Mouse (Mus musculus) midbrain, embryonic 13.5 days (tissue): ENCODE results near the gene Topaz1. TPM values are rescaled to one million over a fixed set of nuclear protein-coding genes. Genes with fewer than 3 reads are reported as not detected.
"Not testable (repeated sequence)": the region's sequence is repeated elsewhere in the genome, so short reads cannot be mapped to it uniquely, and the experiment has no call there.

Source experiments
- ATAC-seq: fragments of 200-750 bp; cut with Nextera tagmentation; 2 replicates; pipeline ENCODE4 v1.8.0; 2017; ENCODE audit warnings: mild to moderate bottlenecking, moderate TSS enrichment, moderate library complexity
- H3K27ac ChIP-seq: fragments of 300-500 bp; sonication (generic); 2 replicates; pipeline ENCODE4 v1.5.1; 2015; ENCODE audit warnings: inconsistent platforms, mild to moderate bottlenecking, moderate library complexity
- H3K27me3 ChIP-seq: fragments of 300-500 bp; sonication (generic); 2 replicates; pipeline ENCODE4 v1.6.1; 2015; ENCODE audit warnings: mild to moderate bottlenecking, inconsistent platforms
- H3K36me3 ChIP-seq: fragments of 300-500 bp; sonication (generic); 2 replicates; pipeline ENCODE4 v1.6.1; 2015; ENCODE audit warnings: mild to moderate bottlenecking, inconsistent platforms
- H3K4me1 ChIP-seq: fragments of 300-500 bp; sonication (generic); replicated peaks from 2 replicates; pipeline ENCODE4 v1.6.1; 2015; ENCODE audit warnings: inconsistent platforms
- H3K4me2 ChIP-seq: fragments of 300-500 bp; sonication (generic); replicated peaks from 2 replicates; pipeline ENCODE4 v1.6.1; 2015; ENCODE audit warnings: moderate library complexity, mild to moderate bottlenecking, inconsistent platforms
- H3K4me3 ChIP-seq: fragments of 300-500 bp; sonication (generic); replicated peaks from 2 replicates; pipeline ENCODE4 v1.5.1; 2015; ENCODE audit warnings: mild to moderate bottlenecking, inconsistent platforms
- H3K9ac ChIP-seq: fragments of 300-500 bp; sonication (generic); replicated peaks from 2 replicates; pipeline ENCODE4 v1.6.1; 2015; ENCODE audit warnings: mild to moderate bottlenecking, inconsistent platforms
- H3K9me3 ChIP-seq: fragments of 300-500 bp; sonication (generic); 2 replicates; pipeline ENCODE4 v1.6.1; 2016; ENCODE audit warnings: mild to moderate bottlenecking, inconsistent platforms
- WGBS: fragments of 180-500 bp; shearing (Covaris S2); methylation state at CpG from one replicate; pipeline ENCODE4 v1.1.7; 2015; 5-methylcytosine and 5-hydroxymethylcytosine counted together
- polyA plus RNA-seq: library from polyadenylated mRNA; unstranded; fragments of >200 nt; fragmentation: Nextera tagmentation; extraction: Ambion mirVana; gene quantifications from 2 replicates; pipeline ENCODE4 v1.2.1, GENCODE M21; 2015

The Topaz1 gene
- polyA plus RNA-seq, 1 experiment from 2014 or later: not detected

DNA sequence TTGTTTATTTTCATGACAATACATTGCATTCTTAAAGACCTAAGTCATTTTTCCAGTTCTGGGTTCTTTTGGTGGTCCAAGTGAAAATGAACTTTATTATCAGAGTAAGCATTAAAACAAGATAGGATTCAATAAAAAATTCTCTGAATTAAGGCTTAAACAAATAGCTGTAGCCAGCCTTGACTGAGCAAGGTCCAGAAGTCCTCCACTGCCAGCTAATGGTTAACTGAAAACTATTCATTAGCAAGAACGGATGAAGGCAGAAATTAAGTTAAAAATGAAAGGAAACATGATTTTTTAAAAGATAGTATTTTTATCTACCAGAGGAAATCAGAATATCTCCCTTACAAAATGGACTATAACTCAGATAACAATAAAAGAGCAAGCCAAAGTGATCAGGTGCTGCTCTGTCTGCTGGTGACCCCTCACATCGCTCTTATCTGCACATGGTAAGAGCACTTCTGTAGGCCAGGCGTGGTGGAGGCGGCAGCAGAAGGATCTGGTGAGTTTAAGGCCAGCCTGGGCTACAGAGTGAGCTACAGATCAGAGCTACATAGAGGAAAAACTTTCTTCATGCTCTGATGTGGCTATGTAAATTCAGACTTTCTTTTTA, 68.2 kb downstream of the Topaz1 start:
- ATAC-seq: no peak
- Histone ChIP-seq H3K9ac (no peak overlapping the region), H3K9me3 (no peaks in the 10 kb centered on the region), H3K27me3 (no peaks in the 10 kb centered on the region), H3K4me2 (no peak overlapping the region), H3K27ac (no peak overlapping the region), H3K4me3 (no peak overlapping the region), H3K4me1 (no peaks in the 10 kb centered on the region), H3K36me3 (peaks cover 46% of the 10 kb centered on the region)
- WGBS: 89% methylated on average over 4 of the region's 4 CpGs

- 91% methylated on average over 5 of the region's 5 CpGs for WGBS
- no peak for ATAC-seq
Observed at GRCm38 (mm10) chr9:122823374-122824017, 76.3 kb downstream of the Topaz1 start.

GRCm38 (mm10) chr9:122826743-122827142, 79.6 kb downstream of the Topaz1 start:
- Histone ChIP-seq H3K27me3 (no peaks in the 10 kb centered on the region), H3K9me3 (no peaks in the 10 kb centered on the region), H3K36me3 (peaks cover 61% of the 10 kb centered on the region), H3K4me3 (no peak overlapping the region), H3K4me2 (no peak overlapping the region), H3K9ac (no peak overlapping the region), H3K4me1 (no peaks in the 10 kb centered on the region), H3K27ac (no peak overlapping the region)
- no peak for ATAC-seq
- WGBS: 93% methylated on average over 4 of the region's 4 CpGs

More at GRCm38 (mm10) chr9:122823374-122824017, 76.3 kb downstream of the Topaz1 start:
- Histone ChIP-seq H3K4me3 (no peak overlapping the region), H3K27me3 (no peaks in the 10 kb centered on the region), H3K36me3 (peaks cover 70% of the 10 kb centered on the region), H3K4me1 (no peaks in the 10 kb centered on the region), H3K4me2 (no peak overlapping the region), H3K27ac (no peak overlapping the region), H3K9me3 (no peaks in the 10 kb centered on the region), H3K9ac (no peak overlapping the region)

DNA sequence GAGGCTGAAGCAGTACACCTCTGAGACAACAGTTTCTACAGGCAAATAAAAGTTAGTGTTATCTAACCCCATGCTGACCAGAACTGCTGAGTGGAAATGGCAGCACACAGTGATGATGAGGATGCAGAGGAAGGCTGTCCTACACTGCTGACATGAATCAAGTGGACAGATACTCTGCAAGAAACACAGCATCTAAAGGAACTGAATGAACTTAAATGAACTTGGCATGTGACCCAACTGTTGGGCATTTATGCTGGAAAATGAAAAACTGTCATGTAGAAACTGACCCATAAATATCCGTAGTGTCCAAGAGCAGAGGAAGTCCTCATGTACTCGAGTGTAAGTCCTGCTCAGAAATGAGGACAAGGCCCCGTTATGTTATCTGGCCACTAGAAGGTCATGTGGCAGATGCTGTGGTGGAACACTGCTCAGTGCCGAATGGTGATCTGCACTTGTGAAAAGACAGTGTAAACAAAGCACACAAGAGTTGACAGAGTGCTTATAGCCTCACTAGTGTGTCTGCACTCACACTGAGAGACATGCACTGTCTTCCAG, 82.8 kb downstream of the Topaz1 start:
- WGBS: 90% methylated on average over 4 of the region's 4 CpGs
- H3K36me3 ChIP-seq: peaks cover 49% of the 10 kb centered on the region
- no peak overlapping the region for H3K9ac ChIP-seq

GRCm38 (mm10) chr9:122836126-122836525, 89.0 kb downstream of the Topaz1 start:
- 76% methylated on average over 9 of the region's 9 CpGs for WGBS
- H3K27me3 ChIP-seq: no peaks in the 10 kb centered on the region
- ATAC-seq: no peak
- 0 out of 2 replicates have a peak overlapping the region, but pooled peaks have one; percentile 5 for H3K27ac ChIP-seq
- H3K4me3 ChIP-seq: no peak overlapping the region
- 0 out of 2 replicates have a peak, but pooled peaks cover 3% of the 10 kb centered on the region for H3K4me1 ChIP-seq
- no peaks in the 10 kb centered on the region for H3K9me3 ChIP-seq
- peaks cover 10% of the 10 kb centered on the region for H3K36me3 ChIP-seq
- H3K4me2 ChIP-seq: no peak overlapping the region
- H3K9ac ChIP-seq: no peak overlapping the region

More for the DNA sequence above, 82.8 kb downstream of the Topaz1 start:
- Histone ChIP-seq H3K4me1 (no peaks in the 10 kb centered on the region), H3K27ac (no peak overlapping the region), H3K9me3 (no peaks in the 10 kb centered on the region), H3K27me3 (no peaks in the 10 kb centered on the region), H3K4me2 (no peak overlapping the region), H3K4me3 (no peak overlapping the region)
- ATAC-seq: no peak

DNA sequence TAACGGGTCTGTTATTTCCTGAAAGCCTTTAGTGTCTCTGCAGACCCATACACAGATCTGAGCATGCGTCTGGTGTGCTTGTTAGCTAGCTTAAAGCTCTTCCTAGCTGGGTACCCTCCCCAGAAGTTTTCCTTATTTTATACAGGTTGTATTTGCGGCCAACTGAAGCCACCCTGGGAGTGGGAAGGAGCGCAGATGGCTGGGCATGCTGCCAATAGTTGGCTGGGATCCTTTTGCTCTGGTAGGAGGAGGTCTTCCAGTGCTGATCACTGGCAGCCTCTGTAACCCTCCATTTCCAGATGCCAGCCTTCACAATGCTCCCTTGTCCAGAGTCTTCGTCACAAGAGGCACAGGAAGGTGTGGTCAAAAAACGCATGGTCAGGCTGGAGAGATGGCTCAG, 89.6 kb downstream of the Topaz1 start:
- 0 out of 2 replicates have a peak overlapping the region, but pooled peaks have one; percentile 32 for H3K27ac ChIP-seq

DNA sequence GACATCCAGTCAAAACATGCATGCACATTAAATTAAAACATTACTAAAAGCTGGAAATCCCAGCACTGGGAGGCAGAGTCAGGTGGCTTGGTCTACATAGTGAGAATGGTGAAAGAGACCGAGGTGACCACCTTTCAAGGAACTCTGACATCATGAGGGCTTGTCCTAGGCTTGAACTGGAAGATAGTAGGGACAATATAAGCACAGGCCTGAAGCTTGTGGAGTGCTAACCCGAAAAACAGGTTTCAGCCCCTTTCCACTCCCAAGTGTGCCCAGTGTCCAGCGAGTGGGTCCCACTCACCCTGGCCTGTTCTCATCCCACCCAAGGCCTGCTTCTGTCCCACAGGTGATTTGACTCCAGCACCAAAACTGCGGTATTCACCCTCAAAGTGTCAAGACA, 90.1 kb downstream of the Topaz1 start:
- 88% methylated on average over 4 of the region's 4 CpGs for WGBS
- H3K4me3 ChIP-seq: no peak overlapping the region
- H3K36me3 ChIP-seq: peaks cover 10% of the 10 kb centered on the region
- H3K27me3 ChIP-seq: no peaks in the 10 kb centered on the region
- H3K9me3 ChIP-seq: no peaks in the 10 kb centered on the region
- H3K27ac ChIP-seq: 0 out of 2 replicates have a peak overlapping the region, but pooled peaks have one; percentile 32
- H3K4me1 ChIP-seq: 0 out of 2 replicates have a peak, but pooled peaks cover 3% of the 10 kb centered on the region
- no peak overlapping the region for H3K4me2 ChIP-seq
- H3K9ac ChIP-seq: no peak overlapping the region
- ATAC-seq: peak; percentile 58; the same call in 1 of the 2 replicates

More for the DNA sequence above, 89.6 kb downstream of the Topaz1 start:
- ATAC-seq: peak; percentile 78; the same call in 1 of the 2 replicates
- Histone ChIP-seq H3K9ac (no peak overlapping the region), H3K27me3 (no peaks in the 10 kb centered on the region), H3K4me3 (no peak overlapping the region), H3K36me3 (peaks cover 10% of the 10 kb centered on the region), H3K4me2 (no peak overlapping the region), H3K9me3 (no peaks in the 10 kb centered on the region), H3K4me1 (0 out of 2 replicates have a peak, but pooled peaks cover 3% of the 10 kb centered on the region)
- WGBS: 62% methylated on average over 6 of the region's 6 CpGs

DNA sequence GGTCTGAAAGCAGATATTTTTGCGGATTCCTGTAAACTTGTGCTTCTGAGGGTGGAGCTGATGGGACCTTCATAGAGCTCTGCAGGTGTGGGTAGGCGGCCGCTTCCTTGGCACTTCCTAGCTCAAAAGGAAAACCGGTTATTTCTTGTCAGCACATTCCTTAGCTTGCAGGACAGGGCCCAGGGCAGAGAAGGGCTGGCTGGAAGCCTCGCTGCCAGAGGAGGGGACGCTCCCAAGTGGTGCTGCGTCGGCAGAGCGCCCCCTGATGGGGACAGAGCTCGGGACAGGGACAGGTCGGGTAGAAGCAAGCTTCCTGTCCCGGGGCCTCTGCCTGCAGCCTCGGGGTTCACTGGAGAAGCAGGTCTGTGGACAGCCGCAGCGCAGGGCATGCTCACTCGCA, 90.5 kb downstream of the Topaz1 start:
- H3K9me3 ChIP-seq: no peaks in the 10 kb centered on the region
- peak; percentile 48; the same call in 1 of the 2 replicates for ATAC-seq
- H3K9ac ChIP-seq: no peak overlapping the region
- H3K27ac ChIP-seq: no peak overlapping the region
- H3K4me2 ChIP-seq: no peak overlapping the region
- no peaks in the 10 kb centered on the region for H3K27me3 ChIP-seq
- 26% methylated on average over 16 of the region's 16 CpGs for WGBS
- H3K4me1 ChIP-seq: 0 out of 2 replicates have a peak, but pooled peaks cover 3% of the 10 kb centered on the region
- H3K4me3 ChIP-seq: no peak overlapping the region
- H3K36me3 ChIP-seq: peaks cover 10% of the 10 kb centered on the region

DNA sequence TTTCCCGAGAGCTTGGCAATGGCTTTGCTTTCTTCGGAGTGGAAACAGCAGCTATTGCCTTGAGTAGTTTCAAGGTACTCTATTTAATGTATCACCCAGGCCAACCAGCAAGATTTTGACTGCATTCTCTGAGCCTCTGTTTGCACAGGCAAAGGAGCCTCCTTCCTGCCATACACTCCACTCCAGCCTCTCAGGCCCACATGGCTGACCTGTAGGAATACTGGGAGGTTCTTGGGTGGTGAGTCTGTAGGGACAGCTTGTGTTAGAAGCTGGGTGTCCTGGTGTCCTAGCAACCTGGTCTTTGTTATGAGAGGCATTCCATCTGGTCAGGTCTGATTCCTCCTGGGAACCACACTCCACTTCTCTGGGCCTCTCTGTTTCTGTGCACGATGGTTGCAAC, 96.6 kb downstream of the Topaz1 start, which contains the start of gene Gm35549:
TSS of gene Gm35549 (minus strand) at position 276 of the 400 bp plus-strand sequence.
- Histone ChIP-seq H3K9ac (no peak within 1 kb of the TSS), H3K9me3 (no peaks in the 10 kb centered on the region), H3K4me1 (no peaks in the 10 kb centered on the region), H3K27ac (no peak within 1 kb of the TSS), H3K4me2 (no peak within 1 kb of the TSS), H3K4me3 (no peak within 1 kb of the TSS), H3K27me3 (no peaks in the 10 kb centered on the region), H3K36me3 (peaks cover 6% of the 10 kb centered on the region)
- 84% methylated on average over 3 of the region's 3 CpGs for WGBS
- ATAC-seq: no peak

- no peaks in the 10 kb centered on the region for H3K4me1 ChIP-seq
- H3K27ac ChIP-seq: no peak overlapping the region
- 82% methylated on average over 3 of the region's 3 CpGs for WGBS
- no peak overlapping the region for H3K4me3 ChIP-seq
- no peak overlapping the region for H3K4me2 ChIP-seq
- ATAC-seq: no peak
- peaks cover 22% of the 10 kb centered on the region for H3K36me3 ChIP-seq
- H3K9ac ChIP-seq: no peak overlapping the region
- H3K27me3 ChIP-seq: no peaks in the 10 kb centered on the region
- H3K9me3 ChIP-seq: no peaks in the 10 kb centered on the region
Observed at GRCm38 (mm10) chr9:122845621-122846020, 98.5 kb downstream of the Topaz1 start.

- H3K4me2 ChIP-seq: no peak overlapping the region
- no peaks in the 10 kb centered on the region for H3K4me1 ChIP-seq
- no peak overlapping the region for H3K4me3 ChIP-seq
- no peak overlapping the region for H3K9ac ChIP-seq
- ATAC-seq: no peak
- no peak overlapping the region for H3K27ac ChIP-seq
- H3K36me3 ChIP-seq: peaks cover 27% of the 10 kb centered on the region
- H3K9me3 ChIP-seq: no peaks in the 10 kb centered on the region
- H3K27me3 ChIP-seq: no peaks in the 10 kb centered on the region
Observed at GRCm38 (mm10) chr9:122846156-122846555, 99.0 kb downstream of the Topaz1 start.

GRCm38 (mm10) chr9:122847811-122848311, 100.7 kb downstream of the Topaz1 start:
- not testable (repeated sequence) for H3K4me2 ChIP-seq, ATAC-seq
- WGBS: 95% methylated on average over 7 of the region's 8 CpGs

More at GRCm38 (mm10) chr9:122847811-122848311, 100.7 kb downstream of the Topaz1 start:
- H3K9me3 ChIP-seq, H3K27ac ChIP-seq, H3K4me1 ChIP-seq, H3K9ac ChIP-seq, H3K27me3 ChIP-seq, H3K4me3 ChIP-seq: not testable (repeated sequence)
- H3K36me3 ChIP-seq: peaks cover 44% of the 10 kb centered on the region
